Mouse (Mus musculus) small intestine, adult 2 months (tissue): ENCODE results near the gene Dab1.

Source experiments
- CTCF ChIP-seq: fragments of 200-500 bp; IDR thresholded peaks from 2 replicates; pipeline ENCODE4 v1.5.1; 2012; ENCODE audit warnings: low read depth, mild to moderate bottlenecking, control low read depth, inconsistent platforms, low read length, moderate library complexity, mixed read lengths; ENCODE audit not compliant: insufficient replicate concordance, insufficient read length; ENCODE audit errors: extremely low read depth
- POLR2A ChIP-seq: fragments of 200-500 bp; IDR thresholded peaks from 2 replicates; pipeline ENCODE4 v1.6.1; 2012; ENCODE audit warnings: low read depth, mild to moderate bottlenecking, control low read depth, inconsistent platforms, low read length, moderate library complexity

DNA sequence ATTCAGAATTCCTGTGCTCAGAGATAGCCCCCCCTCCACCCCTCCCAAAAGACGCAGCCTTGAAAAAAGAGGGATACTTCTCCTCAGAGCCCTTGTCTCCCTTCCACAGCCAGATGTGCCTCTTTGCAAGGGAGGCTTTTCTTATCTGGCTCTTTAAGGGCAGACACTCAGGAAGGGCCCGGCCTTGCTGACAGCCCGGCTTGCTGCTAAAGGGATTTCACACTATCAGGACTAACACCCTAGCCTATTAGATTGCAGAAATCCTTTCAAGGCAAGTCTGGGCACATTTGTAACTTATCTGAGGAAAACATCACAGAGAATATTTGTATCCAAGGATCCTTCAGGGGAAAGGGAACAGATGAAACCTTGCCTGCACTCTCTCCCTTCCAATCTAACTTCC is 600.9 kb downstream of the Dab1 start:
- TF ChIP-seq CTCF (no peak), POLR2A (no peak)
